Comparison of ENCODE assay signal across 8 mouse cellular contexts in the genomic region with DNA sequence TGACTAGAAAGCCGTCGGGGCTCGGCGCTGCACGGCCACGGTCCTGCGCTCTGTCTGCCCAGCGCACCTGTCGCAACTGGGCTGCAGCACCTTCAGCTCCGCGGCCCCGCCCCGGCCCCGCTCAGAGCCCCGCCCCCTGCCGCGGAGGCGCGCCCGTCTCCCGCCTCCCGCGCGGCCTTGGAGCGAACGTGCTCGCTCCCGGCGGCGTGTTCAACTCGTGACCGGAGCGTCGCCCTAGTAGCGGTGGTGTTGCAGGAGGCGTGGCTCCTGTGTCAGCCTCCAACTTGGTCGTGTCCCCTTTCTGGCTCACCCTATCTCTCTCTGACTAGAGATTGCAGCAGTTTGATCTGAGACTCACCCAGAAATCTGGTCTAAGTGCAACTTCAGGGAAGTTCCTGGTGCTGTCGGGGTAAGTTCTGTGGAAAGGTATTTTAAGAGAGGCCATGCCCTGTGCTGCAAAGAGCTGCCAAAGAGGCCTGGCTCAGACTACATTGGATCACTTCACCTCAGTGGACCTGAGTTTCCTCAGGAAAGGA. TPM values are rescaled to one million over a fixed set of nuclear protein-coding genes. Genes with fewer than 3 reads are reported as not detected.
A peak's percentile ranks its signal among the peaks of the same experiment; 100 is the strongest.
DNase-seq lines count a peak whose midpoint lies in the region; ATAC-seq and TF ChIP-seq lines count a peak whose summit lies in the region.

A gene (minus strand): TSS at position 123 of the 536 bp plus-strand sequence.

- peak within 1 kb of the TSS; percentile 59 for H3K4me3 ChIP-seq in cortical plate, adult 2 months (ENCODE audit: insufficient read depth, low read length)

- H3K4me1 ChIP-seq in cortical plate, adult 2 months (ENCODE audit: control insufficient read depth, insufficient read depth, low read length): peaks cover 2% of the 10 kb centered on the region; the same call in 1 of the 2 replicates

- TF ChIP-seq POLR2A in cortical plate, adult 2 months (IDR thresholded peaks at IDR 0.05; ENCODE audit: extremely low read depth, insufficient read depth, low read length): peak; percentile 48; the same call in 1 of the 2 replicates

- no peak within 1 kb of the TSS for H3K27ac ChIP-seq in cortical plate, adult 2 months (ENCODE audit: insufficient read depth, low read length)

- peak; percentile 95 for ATAC-seq in activated CD4-positive, CD25-positive, alpha-beta regulatory T cell, adult 4 months
- ATAC-seq in megakaryocyte progenitor cell, adult 5-6 weeks (replicated peaks; ENCODE audit: poor library complexity): peak; percentile 100

- TF ChIP-seq CTCF in cortical plate, adult 2 months (IDR thresholded peaks at IDR 0.05; ENCODE audit: extremely low read depth, insufficient read depth, low read length): no peak

- peak; percentile 87 for DNase-seq in gastrocnemius, postnatal 10 days
- DNase-seq in induced T-regulatory cell, adult 2 months (ENCODE audit: low read depth): peak; percentile 90
- DNase-seq in left cerebral cortex, adult 9 months (ENCODE audit: low spot score in 2 of 2): peak; percentile 20 to 71
- DNase-seq in right cerebral cortex, postnatal 14 days: peak; percentile 80
- peak; percentile 80 to 90 for DNase-seq in urinary bladder, postnatal 36 days (ENCODE audit: low spot score in 2 of 2)

RNA-seq across cellular contexts. Expression of the gene that starts here (rescaled TPM):
- under 1 TPM; 0.89 to 0.93 TPM for polyA plus RNA-seq in activated CD4-positive, CD25-positive, alpha-beta regulatory T cell, adult 4 months (2017; shearing (Covaris generic))
- 12.1 and 12.4 TPM in 2 replicates for polyA plus RNA-seq in cortical plate, adult 2 months (2012; rRNA removed)
- total RNA-seq in gastrocnemius, postnatal 10 days (2021): 10 to 100 TPM; 30.4 to 41.9 TPM
- 4.8 and 5.0 TPM in 2 replicates for total RNA-seq in megakaryocyte progenitor cell, adult 5-6 weeks (2015)
- total RNA-seq in megakaryocyte progenitor cell, adult 5-6 weeks (2017): 4.2 and 4.8 TPM in 2 replicates

Comparison
In these comparisons a context has a peak if more than half of its experiments do, and no peak if none do; other contexts are left out.
1. RNA of the gene that starts here (total RNA-seq): 30.4 to 41.9 TPM in gastrocnemius, postnatal 10 days; 4.2 to 5.0 TPM in megakaryocyte progenitor cell, adult 5-6 weeks; every median in the first group is over 4 times any median in the second.
2. Peak in ATAC-seq in activated CD4-positive, CD25-positive, alpha-beta regulatory T cell, adult 4 months; RNA of the gene not detected or under 1 TPM.
3. Peak in every context shown above with its lines, with median percentiles within 50 percentile points of each other: DNase-seq.